Mouse (Mus musculus): ENCODE results near the gene P3h4.

P3h4 gene

DNA sequence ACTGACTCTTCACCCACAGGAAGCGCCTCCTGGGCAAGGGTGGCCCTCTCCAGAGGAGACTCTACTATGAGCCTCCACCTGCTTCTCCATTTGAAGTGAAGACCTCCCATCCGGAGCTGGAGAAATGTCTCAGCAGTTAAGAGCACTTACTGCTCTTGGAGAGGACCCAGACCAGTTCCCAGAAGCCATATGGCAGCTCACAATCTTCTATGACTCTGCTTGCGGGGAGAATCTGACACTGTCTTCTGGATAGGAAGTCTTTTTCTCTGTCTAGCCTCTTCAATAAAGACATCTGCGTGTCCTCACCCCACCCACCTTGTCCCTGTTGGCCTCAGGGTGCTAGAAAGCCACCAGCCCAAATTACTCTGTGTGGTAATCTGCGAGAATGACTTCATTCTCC, 21.7 kb downstream of the P3h4 start:
- DNase-seq (ENCODE audit: low read depth, low spot score): no peak

DNA sequence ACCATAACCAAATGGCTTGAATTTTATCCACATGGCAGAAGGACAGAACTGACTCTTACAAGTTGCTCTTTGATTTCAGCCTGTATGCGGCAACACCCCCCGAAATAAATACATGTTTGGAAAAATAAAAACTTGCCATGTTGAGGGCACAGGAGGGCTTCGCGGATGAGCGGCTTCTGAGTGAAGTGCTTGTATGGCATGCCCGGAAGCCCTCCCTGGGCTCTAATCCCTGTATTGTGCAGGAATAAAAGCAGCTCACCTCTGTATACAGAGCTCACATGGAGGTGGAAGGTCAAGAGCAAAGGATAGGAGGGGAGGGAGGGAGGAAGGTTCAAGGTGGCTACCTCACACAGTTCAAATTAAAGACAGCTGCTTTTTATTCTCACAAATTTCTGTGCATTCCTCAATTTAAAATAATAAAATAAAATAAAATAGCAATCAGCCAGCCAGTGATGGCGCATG, 22.7 kb downstream of the P3h4 start:
- no peak for DNase-seq (ENCODE audit: low read depth, low spot score)

DNA sequence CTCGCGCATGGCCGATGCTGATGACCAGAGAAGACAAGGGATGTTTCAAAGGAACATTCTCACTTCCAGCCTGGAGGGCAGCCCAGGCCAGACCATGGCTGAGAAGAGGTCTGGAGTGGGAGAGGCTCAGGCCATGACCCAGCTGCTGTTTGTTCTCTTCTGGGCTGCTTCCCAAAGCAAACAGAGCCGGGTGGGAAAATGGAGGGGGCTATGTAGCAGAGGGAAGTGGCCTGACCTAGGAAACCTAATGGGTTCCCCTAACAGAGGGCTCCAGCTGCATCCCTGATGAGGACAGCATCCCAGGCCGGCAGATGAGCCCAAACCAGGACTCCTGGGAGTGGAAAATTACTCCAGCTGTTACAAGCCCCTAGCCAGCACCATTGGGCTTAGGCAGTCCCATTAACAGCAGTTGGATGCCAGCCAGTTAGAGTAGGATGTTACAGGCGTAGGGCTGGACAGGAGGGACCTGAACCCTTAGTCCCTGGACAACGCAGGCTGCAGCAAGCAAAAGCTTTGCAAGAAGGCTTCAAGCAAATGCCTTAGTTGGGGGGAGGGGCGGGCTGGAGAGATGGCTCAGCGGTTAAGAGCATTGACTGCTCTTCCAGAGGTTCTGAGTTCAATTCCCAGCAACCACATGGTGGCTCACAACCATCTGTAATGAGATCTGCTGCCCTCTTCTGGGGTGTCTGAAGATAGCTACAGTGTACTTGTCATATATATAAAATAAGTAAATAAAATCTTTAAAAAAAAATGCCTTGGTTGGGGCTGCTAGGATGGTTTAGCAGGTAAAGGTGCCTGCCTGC, 23.4 kb downstream of the P3h4 start:
- DNase-seq (ENCODE audit: low read depth, low spot score): no peak

DNA sequence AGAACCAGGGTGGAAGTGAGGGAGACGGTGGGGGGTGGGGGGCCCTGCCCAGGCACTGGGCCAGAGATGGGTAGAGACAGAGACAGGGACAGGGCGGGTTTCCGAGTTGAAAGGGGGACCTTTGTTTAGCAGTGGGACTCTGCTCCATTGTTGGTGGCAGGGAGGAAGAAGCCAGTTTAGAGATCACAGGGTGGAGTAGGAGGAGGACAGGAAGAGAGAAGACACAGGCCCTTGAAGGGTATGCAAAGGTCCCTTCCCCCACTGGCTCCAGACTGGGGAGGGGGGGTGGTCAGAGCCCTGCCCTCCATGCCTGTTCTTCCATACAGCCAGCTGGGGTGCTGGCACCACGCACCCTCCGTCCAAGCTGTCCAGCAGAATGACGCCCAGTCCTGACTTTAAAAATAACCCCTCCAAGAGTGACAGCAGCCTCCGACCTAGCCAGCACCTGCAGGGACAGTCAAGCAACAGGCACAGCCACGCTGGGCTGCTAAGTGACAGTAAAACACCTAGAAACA, 24.6 kb downstream of the P3h4 start:
- DNase-seq (ENCODE audit: low read depth, low spot score): no peak

DNA sequence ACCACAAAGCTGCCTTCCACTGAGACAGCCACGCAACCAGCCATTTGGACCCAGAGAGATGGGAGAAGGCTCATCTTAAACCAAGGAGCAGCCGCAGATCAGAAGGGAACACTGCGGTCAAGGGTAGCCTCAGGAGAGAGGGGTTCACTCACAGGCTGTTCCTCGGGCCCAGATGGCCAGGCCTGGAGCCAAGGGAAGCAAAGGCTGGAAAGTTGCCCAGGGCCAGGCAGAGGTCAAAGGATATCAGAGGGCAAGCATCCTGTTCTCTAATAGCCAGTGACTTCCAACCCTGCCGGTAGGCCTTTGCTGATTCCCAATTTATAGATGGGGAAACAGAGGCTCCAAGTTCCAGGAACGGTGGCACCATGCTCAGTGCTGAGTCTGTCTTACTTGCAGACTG, 26.0 kb downstream of the P3h4 start:
- no peak for DNase-seq (ENCODE audit: low read depth, low spot score)

DNA sequence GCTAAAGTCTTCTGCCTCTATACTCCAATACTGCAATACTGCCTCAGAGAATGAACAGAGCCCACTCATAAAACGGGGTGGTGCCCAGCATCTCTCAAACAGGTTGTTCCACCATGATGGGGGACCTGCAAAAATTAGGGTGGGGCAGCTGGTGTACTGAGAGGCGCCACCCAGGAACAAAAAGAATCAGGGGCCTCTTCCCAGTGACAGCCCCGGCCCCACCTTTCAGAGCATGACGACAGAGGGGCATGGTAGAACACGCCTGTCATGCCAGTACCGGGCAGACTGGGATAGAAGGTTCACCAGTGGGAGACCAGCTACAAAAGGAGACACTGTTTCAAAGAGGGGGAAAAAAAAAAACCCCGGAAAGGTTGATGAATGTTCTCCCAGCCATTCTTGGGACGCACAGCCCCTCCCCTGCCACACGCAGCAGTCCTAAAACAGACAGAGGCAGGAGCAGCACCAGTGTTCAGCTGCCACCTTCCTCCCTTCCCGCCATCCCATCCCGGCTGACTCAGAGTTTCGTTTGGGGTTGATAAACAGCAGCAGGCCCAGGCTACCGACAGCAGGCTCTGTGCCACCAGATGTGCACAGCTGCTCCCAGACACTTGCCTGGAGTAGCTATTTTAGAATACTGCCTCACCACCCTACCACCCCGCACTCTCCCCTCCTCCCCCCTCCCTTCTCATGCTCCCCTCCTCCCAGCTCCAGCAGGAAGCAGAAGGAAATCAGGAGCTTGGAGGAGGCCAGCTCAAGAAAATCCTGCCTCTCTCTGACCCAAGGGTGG, 26.9 kb downstream of the P3h4 start:
- DNase-seq (ENCODE audit: low read depth, low spot score): no peak

DNA sequence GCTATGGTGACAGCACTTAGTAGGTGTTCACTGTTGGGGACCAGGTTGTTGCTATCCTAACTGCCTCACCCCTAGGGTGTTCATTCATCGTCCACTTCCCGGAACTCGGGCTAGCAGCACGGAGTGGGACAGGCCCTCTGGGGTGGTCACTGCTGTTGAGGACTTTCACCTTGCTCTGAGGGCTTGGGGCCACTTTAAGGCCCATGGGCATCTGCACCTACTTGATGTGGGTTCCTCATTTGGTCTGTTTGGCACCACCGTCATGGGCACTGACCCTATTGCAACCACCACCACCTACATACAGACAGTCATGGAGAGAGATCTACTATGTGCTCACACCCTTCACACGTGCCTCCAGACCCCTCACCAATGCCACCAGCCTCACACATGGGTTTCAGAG, 27.5 kb downstream of the P3h4 start:
- DNase-seq (ENCODE audit: low read depth, low spot score): no peak

DNA sequence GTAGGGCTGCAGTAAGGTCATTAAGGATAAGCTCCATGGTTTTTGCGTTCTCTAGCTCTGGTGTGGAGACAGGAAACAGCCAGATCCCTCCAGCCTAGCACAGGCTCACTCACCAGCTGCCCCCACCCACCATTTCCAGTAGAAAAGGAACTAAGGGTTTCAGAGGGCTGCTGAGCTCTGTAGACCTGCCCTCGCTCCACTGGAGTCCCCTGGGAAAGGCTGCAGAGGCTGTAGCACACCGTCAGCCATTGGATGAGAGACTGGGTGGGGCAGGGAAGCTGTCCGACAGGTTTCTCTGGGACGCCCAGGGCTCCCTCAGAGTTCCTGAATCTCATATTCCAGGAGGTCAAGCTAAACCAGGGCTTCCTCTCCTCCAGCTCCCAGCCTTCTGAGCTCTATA, 28.1 kb downstream of the P3h4 start:
- peak; percentile 71 for DNase-seq (ENCODE audit: low read depth, low spot score)

DNA sequence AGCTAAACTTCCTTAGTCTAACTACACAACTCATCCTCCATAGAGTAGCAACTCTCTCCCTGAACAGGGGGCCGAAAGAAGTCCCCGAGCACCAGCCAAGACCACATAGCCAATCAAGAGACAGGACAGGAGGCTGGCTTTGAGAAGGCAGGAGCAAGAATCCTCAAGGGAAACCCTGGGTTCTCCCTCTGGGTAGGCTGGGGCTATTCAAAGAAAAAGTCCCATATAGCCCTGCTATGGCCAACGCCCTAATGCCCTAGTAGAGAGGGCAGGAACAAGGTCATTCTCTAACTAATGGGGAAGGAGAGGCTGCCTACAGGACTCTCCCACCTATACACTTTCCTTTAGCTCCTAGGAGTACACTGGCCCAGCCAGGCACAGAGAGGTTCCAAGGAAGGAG, 29.6 kb downstream of the P3h4 start:
- no peak for DNase-seq (ENCODE audit: low read depth, low spot score)

DNA sequence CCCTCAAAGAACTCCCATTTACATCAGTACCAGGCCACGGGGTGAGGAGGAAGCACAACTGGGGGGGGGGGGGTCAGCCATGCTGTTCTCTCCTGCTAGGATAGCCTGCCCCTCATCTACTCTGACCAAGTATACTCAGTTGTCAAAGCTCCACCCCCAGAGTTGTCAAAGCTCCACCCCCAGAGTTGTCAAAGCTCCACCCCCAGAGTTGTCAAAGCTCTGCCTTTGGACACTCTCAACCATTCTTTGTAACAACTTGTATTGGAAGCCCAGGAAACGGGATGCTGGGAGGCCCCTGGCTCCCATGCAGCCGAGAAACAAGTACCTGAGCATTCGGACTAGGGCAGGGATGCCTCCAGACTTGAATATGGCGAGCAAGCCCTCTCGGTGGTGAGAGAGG, 32.0 kb downstream of the P3h4 start:
- no peak for DNase-seq (ENCODE audit: low read depth, low spot score)

DNA sequence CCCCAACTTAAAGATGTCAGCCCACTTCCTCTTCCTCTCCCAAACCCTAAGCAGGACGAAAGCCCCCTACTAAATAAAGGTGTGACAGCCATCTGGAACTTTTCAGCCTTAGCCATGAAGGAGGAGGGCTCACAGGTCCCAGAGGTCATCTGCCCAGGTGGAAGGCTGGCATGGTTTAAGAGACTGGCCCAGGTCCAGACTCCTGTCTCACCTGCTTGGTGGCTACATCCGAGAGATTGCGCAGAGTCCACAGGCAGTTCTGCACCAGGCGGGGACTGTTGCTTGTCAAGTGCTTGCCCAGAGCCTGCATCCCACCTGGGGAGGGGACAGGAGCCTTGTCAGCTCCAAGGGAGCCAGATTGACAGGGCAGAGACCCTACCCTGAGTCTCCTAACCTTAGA, 35.3 kb downstream of the P3h4 start:
- DNase-seq (ENCODE audit: low read depth, low spot score): no peak

DNA sequence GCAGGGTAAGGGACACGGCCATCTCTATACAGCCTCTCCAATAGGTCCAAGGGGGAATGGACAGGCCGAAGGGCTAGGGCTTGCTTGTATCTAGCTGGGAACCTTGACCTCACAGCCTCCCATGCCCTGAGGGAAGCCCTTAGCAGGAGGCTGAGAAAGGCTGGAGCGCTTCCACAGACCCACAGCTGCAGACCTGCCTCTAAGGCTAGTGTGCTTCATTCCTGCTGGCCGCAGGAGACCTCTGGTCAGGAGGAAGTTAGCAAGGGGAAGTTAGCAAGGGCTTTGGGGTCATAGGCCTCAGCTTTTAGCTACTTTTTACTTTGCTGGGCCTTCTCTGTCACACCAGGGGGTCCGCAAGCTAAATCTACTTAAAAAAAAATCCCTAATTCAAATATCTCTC, 36.2 kb downstream of the P3h4 start:
- no peak for DNase-seq (ENCODE audit: low read depth, low spot score)

DNA sequence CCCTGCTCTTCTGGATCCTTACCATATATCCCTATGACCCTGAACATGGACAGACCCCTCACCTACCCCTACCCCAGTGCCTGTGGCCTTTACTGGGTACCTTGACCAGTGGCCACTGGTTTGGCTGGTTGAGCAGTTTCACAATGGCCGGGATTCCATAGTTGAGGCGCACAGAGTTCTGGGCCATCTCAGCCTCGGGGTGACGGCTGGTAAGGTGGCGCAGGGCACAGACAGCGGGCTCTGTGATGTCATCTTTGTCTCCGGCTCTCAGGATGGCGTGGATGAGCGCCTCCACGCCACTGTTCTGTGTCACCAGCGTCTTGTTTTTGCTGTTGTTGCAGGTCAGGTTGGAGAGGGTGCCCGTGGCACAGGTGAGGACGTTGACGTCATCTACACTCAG, 36.6 kb downstream of the P3h4 start:
- DNase-seq (ENCODE audit: low read depth, low spot score): no peak

DNA sequence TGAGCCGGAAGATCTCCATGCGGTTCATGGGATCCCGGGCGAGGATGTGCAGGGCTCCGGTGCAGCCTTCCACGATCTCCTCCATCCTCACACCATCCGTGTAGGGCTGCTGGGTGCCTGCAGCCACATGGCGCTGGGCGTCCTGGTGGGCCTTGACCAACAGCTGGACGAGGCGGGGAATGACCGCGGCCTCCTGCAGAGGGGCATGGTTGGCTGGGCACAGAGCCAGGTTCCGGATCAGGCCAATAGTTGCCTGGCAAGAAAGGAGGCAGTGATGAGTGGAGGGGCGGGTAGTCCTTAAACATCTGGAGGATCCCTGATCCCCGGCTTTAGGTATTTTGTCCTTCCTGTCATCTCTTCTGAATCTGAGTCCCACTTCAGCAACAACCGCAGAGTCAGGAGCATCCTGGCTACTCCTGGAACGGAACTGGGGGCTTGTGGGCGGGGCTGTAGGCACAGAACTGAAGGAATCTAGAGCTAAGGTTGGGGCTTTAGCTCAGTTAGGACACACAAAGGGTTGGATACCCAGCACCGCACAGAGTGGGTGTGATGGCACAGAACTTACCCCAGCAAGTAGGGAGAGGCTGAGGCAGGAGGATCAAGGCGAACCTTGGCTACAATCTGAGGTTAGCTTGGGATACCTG, 37.8 kb downstream of the P3h4 start:
- no peak for DNase-seq (ENCODE audit: low read depth, low spot score)

DNA sequence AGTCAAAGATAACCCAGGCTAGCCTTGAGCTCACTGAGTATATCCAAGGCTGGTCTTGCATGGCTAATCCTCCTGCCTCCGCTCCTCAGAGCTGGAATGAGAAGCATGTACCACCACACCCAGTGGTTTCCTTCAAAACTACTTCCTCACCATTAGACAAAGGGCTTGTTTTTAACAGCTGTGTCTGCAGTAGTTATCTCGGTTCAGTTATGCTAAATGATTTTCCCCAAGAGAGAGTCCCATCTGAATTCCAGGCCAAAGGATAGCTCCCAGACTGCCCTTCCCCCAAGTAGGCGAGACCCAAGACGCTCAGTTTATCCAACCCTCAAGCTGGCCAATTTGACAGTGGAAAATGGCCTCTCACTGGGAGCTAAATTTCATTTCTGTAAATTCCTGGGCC, 38.6 kb downstream of the P3h4 start:
- peak; percentile 88 for DNase-seq (ENCODE audit: low read depth, low spot score)

DNA sequence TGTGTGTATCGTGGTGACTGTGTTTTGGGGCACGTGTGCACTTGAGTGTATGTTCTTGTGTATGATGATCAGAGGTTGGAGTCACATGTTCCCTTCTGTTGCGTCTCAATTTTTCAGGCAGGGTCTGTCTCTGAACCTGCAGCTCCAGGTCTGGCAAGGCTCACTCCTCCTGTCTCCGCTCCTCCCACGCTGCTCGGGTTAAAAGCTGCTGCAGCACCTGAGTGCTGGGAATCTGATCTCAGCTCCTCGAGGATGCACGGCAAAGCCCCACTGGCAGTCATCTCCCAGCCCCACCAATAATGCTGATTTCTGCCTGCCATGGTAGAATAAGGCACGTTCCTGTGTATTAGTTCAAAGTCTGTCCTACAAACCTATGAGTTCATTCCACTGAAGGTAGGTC, 39.5 kb downstream of the P3h4 start:
- no peak for DNase-seq (ENCODE audit: low read depth, low spot score)

DNA sequence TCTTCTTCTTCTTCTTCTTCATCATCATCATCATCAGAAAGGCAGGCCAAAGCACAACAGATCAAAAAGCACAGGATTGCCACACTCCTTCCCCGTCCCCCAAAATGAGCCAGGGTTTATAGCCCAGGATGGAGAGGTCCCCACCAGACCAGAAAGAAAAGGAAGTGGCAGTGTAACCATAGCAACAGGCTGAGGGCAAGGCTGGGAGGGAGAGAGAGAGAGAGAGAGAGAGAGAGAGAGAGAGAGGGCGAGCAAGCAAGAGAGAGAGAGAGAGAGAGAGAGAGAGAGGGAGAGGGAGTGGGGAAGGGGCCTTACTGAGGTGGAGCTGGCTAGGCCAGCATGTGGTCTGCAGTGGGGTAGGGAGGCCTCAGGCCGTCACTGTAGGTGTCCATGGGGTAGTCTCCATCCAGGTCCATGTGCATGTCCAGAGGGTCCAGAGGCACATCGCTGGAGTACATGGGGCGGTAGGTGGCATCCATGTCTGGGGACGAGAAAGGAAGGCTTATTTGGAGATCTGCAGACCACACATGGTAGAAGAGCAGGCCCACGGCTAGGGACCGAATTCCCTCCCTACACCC, 42.6 kb downstream of the P3h4 start:
- DNase-seq (ENCODE audit: low read depth, low spot score): no peak

DNA sequence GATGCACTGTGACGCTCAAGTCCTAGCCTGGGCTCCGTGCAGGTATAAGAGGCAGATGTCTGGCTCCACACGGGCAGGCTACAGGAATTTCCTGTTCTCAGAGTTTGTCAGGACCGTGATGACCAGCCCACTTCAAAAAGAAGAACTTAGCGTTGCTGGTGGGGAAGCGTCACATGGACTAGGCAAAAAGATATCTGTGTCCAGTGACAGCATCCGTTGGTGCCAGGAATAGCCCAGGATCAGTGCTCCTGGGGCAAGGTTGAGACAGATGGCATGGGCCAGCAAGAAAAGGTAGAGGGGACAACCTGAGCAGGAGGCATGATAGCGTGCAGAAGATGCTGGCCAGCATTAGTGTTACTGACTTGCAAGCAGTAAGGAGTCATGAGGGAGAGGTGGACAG, 44.8 kb downstream of the P3h4 start:
- DNase-seq (ENCODE audit: low read depth, low spot score): no peak

DNA sequence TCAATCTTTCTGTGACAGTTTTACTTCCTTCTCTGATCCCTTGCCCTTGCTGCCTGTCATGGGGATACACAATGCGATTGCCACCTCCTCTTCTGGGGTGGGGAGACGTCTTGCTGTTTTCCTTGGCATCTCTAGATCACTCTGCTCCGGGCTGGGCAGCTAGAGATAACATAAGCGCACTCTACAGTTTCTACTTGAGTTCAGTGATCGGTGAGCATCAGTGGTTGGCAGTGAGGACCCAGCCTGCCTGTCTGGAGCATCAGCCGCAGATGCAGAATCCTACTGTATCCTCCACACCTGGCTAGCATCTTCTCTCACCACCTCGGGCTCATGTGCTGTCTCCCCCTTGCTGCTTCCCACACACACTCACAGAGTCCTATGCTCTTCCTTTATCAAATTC, 45.5 kb downstream of the P3h4 start:
- DNase-seq (ENCODE audit: low read depth, low spot score): no peak

DNA sequence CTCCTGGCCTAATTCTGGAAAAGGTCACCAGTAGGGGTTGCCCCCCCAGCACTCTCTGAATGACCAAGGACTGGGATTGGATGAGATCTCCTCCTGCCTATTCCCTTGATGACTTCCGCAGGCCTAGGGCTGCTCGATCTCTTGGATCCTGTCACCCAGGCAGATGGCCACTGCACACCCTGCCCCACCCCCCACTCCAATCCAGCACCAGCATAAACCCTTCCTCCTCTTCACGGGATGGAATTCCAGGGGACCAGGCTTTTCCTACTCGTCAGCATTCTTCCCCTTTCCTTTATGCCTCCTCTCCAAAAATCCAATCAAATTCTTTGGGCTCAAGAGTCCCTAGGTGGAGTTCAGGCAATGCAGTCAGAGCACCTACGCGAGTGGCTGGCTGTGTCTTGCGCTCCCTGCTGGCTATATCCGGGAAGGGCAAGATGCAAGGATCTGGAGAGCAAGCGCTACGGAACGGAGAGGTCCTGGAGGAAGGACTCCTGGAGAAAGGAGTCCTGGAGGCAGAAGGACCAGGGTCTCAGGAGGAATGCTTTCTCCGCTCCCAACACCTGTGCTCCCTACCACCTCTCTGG, 51.6 kb downstream of the P3h4 start:
- DNase-seq (ENCODE audit: low read depth, low spot score): peak; percentile 77

DNA sequence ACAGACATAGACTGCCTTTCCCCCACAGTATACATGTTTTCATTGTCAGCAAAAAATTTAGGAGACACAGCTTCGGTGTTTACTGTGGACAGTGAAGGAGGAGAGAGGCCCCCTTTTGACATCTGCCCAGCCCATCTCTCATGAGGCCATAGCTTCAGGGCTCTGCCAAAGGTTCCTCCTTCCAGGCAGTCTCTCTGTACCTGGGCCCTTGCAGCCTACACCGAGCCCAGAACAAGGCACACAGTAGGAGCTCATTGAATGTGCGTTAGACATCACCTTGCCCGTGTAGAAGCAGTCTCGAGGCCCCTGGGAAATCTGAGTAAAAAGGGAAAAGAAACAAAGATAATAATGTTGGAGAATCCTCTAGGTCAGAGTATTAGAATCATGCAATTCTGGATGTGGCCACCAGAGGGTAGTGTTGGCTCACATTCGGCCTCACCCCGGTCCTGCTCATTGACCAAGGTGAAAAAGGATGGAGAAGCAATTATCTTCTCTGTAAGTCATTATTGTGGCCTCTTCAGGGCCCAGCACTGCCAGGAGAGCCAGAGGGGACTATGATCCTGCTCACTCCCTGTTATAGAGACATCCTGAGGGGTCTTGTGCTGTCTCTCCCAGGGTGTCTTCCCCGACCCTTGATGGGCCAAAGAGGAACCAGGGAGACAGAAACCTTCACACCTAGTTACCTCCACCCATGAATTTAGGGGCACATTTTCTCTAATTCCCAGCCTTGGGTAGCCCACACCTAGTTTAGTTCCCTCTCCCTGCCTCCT, 52.2 kb downstream of the P3h4 start:
- no peak for DNase-seq (ENCODE audit: low read depth, low spot score)
